Mouse (Mus musculus): Measurements from ENCODE around the gene Cadps2. TPM values are rescaled to one million over a fixed set of nuclear protein-coding genes. Genes with fewer than 3 reads are reported as not detected.

The Cadps2 gene
- total RNA-seq, 2 experiments from 2014 or later, result 82.4 to 91.4 TPM

DNA sequence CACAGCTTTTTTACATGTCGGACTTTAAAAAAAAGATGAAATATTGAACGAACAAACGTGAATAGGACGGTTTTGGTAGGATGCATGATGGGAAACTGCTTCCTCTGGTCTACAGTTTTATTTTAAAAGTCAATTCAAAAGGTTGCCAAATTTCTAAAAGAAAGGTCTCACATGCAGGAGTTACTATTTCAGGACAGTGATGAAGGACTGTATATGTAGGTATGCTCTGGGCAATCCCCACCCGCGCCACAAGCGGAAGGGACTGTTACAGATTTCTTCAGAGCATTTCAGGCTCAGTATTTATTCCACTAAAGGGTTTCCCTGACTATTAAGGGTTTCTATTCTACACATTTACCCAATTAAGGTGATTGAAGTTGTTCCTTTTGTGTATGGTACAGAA, 1.6 kb downstream of the Cadps2 start:
- H3K4me3 ChIP-seq, result peak overlapping the region; percentile 75
- TF ChIP-seq CTCF (IDR thresholded peaks at IDR 0.05), result no peak
- DNase-seq (ENCODE audit: extremely low spot score in 1 of 2, low spot score in 2 of 2), result no peak
- intact Hi-C loops (cut with DNase I), result loop anchor here (10.0 kb wide), 1 partner anchor 343 kb away; no protein-coding TSS in a partner anchor
- peak overlapping the region; percentile 78 for H3K27ac ChIP-seq

DNA sequence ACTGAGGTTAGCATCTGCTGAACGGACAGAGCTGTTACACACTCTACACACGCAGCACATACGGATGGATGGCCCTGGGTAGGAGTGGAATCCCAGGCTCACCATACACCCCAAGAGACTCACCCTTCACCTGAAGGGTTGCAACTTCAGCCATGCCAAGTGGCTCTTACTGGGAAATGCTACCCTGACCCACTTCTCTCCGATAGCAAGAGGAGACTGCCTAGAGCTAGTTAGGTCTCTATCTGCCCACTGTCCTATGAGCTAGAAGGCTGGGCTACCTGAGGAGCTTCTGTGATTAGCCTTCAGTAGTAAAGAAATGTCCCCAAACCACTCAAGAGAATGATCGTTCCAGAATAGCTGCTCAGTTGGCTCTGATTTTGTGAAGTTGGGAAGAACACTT, 2.1 kb downstream of the Cadps2 start:
- Histone ChIP-seq H3K27ac (peak overlapping the region; percentile 13; the same call in 1 of the 2 replicates), H3K4me3 (peak overlapping the region; percentile 75)
- TF ChIP-seq CTCF (IDR thresholded peaks at IDR 0.05), result no peak
- intact Hi-C loops (cut with DNase I), result loop anchor here (10.0 kb wide), 1 partner anchor 342 kb away; no protein-coding TSS in a partner anchor
- no peak for DNase-seq (ENCODE audit: extremely low spot score in 1 of 2, low spot score in 2 of 2)

DNA sequence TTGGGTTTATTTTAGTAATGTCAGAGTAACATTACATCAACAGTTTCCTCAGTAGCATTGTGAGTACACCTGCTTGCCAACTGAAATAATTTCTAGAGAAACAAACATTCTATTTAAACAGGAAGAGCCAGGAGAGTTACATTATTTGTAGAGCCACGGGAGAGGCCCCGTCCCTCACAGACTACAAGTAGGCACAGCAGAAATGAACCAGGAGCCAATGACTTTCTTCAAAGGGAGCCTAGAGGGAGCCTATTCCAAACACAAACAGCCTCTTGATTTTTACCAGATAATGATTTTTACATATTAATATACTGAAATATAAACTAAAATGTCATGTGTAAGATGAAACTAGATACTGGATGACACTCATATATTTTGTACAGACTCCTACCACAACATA, 2.5 kb downstream of the Cadps2 start:
- Histone ChIP-seq H3K4me3 (peak overlapping the region; percentile 75), H3K27ac (peak overlapping the region; percentile 13; the same call in 1 of the 2 replicates)
- DNase-seq (ENCODE audit: extremely low spot score in 1 of 2, low spot score in 2 of 2), result no peak
- no peak for TF ChIP-seq CTCF (IDR thresholded peaks at IDR 0.05)
- intact Hi-C loops (cut with DNase I), result loop anchor here (10.0 kb wide), 1 partner anchor 342 kb away; no protein-coding TSS in a partner anchor

DNA sequence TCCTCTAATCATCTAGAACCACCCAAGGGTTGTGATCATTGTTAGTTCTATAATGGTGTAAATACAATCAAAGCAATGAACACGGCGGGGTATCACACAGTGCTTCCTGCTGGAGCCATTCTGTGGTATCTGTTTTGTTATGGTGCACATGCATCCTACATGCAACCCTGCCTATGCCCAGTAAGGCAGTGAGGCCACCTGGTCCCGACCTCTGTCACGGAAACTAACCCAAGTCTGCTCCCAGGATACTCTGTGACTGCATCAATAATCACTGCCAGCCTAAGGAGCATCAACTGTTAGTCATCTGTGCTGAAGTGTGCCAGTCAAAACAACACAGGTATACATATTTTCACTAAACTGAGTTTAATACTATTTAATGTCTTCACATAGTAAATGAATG, 3.7 kb downstream of the Cadps2 start:
- intact Hi-C loops (cut with DNase I), result loop anchor here (10.0 kb wide), 1 partner anchor 341 kb away; no protein-coding TSS in a partner anchor
- no peak for TF ChIP-seq CTCF (IDR thresholded peaks at IDR 0.05)
- H3K27ac ChIP-seq, result no peak overlapping the region
- H3K4me3 ChIP-seq, result no peak overlapping the region; the same call in 1 of the 2 replicates
- DNase-seq (ENCODE audit: extremely low spot score in 1 of 2, low spot score in 2 of 2), result no peak

DNA sequence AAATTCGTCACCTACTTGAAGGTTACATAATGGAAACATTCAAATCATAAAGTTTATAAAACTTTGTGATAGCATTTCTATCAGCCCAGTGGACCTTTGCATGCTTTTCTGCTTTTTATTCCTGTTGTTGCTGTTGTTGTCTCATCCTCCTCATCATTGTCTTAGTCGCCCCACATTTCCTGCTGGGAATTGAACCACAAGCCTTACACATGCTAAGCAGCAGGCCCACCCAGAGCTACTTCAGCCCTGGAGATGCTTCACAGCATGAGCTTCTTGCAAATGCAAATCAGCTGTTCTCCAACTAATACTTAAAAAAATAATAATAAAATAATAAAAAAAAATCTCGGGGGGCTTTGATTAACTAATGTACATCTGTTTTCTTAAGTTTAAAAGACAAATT, 8.5 kb downstream of the Cadps2 start:
- no peak overlapping the region for H3K4me3 ChIP-seq
- intact Hi-C loops (cut with DNase I), result loop anchor here (10.0 kb wide), 1 partner anchor 336 kb away; no protein-coding TSS in a partner anchor
- H3K27ac ChIP-seq, result no peak overlapping the region
- TF ChIP-seq CTCF (IDR thresholded peaks at IDR 0.05), result no peak
- no peak for DNase-seq (ENCODE audit: extremely low spot score in 1 of 2, low spot score in 2 of 2)

DNA sequence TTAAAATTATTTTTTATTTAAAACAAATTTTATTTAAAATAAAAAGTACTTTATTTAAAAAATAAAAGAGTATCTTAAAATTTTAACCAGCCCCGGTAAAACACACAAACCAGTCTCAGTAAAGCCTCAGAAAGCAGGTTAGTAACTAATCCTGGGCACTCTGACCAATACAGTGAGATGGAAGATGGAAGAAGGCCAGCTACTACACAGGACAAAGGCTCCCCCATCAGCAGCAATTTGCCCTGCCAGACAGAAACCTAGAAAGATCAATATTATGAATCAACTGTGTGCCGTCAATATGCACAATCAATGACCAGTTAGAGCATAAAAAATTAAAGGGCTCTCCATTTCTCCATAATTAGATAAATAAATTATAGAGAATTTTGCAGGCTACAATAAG, 9.9 kb downstream of the Cadps2 start:
- DNase-seq (ENCODE audit: extremely low spot score in 1 of 2, low spot score in 2 of 2), result no peak
- no peak for TF ChIP-seq CTCF (IDR thresholded peaks at IDR 0.05)
- Histone ChIP-seq H3K4me3 (no peak overlapping the region), H3K27ac (no peak overlapping the region)
- intact Hi-C loops (cut with DNase I), result no loop called here

DNA sequence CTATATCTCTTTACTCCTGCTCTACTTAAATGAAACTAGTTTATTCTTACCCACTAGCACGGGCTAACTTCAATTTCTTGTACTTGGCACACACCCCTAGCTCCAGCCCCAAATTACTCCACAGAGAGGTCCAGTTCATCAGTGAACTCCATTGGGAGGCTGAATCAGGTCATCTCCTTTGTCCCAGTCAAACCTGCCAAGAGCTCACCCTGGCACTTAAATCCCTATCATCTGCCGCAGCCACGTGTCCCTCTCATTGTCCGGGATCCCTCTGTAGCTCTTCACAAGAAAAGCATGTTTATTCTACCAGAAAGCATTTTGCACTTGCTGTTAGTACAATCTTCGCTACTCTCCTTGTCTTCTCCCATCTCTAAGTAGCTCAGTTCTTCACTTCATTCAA, 17.4 kb downstream of the Cadps2 start:
- no peak for DNase-seq (ENCODE audit: extremely low spot score in 1 of 2, low spot score in 2 of 2)
- intact Hi-C loops (cut with DNase I), result no loop called here
- H3K27ac ChIP-seq, result no peak overlapping the region
- TF ChIP-seq CTCF (IDR thresholded peaks at IDR 0.05), result no peak
- no peak overlapping the region for H3K4me3 ChIP-seq

DNA sequence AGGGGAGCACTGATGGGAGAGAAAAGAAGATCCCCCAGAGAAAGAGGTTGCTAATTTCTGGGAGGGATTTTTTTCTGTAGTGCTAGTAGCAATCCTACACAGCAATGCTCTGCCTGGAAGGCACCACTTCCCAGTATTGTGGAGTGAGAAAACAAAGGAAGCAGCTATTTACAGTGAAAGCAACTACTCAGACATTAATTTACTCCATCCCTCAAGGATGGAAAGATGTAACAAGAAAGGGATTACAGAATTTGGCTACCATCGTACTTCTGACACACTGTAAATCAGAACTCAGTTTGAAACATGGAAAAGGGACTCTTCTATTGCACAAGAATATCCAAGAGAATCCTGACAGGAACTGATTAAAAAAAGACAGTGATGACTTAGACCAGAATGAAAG, 29.1 kb downstream of the Cadps2 start:
- DNase-seq (ENCODE audit: extremely low spot score in 1 of 2, low spot score in 2 of 2), result no peak
- Histone ChIP-seq H3K27ac (no peak overlapping the region), H3K4me3 (no peak overlapping the region)
- intact Hi-C loops (cut with DNase I), result no loop called here
- no peak for TF ChIP-seq CTCF (IDR thresholded peaks at IDR 0.05)

DNA sequence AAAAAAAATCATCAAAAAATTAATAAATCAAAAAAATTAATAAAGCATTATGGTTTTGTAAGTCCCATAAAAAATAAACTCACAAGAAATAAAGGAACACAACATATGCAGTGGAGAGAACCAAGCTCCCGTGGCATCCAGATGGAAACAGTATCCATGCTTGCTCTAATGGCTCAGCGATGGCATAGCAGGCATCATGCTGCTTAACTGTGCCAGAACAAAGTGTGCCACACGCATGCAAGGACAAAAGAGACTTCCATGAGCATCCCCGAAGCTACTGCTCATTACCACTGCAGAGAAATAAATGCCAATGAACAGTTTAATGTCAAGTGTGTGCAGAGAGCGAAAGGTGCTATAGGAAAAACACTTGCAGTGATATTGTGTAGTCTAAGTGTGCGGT, 29.9 kb downstream of the Cadps2 start:
- TF ChIP-seq CTCF (IDR thresholded peaks at IDR 0.05), result no peak
- H3K27ac ChIP-seq, result no peak overlapping the region
- H3K4me3 ChIP-seq, result no peak overlapping the region
- intact Hi-C loops (cut with DNase I), result no loop called here
- DNase-seq (ENCODE audit: extremely low spot score in 1 of 2, low spot score in 2 of 2), result no peak

DNA sequence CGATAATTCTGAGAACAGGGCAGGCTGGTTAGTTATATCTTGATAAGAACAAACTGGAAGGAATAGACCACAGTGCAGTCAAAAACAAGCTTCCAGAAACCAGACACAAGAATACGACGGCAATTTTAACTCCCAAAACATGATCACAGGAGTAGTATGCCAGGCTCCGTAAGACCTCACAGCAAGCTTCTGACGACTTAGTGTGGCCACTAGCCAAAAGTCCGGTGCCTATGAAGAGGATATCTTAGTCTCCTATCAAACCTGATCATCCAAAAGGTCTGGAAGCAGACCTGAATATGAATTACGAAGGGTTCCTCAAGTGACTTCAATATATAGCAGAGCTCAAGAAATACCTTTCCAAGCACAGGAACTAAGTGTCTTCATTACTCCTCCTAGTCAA, 33.9 kb downstream of the Cadps2 start:
- TF ChIP-seq CTCF (IDR thresholded peaks at IDR 0.05), result no peak
- no peak overlapping the region for H3K4me3 ChIP-seq
- no peak for DNase-seq (ENCODE audit: extremely low spot score in 1 of 2, low spot score in 2 of 2)
- H3K27ac ChIP-seq, result no peak overlapping the region
- intact Hi-C loops (cut with DNase I), result no loop called here

DNA sequence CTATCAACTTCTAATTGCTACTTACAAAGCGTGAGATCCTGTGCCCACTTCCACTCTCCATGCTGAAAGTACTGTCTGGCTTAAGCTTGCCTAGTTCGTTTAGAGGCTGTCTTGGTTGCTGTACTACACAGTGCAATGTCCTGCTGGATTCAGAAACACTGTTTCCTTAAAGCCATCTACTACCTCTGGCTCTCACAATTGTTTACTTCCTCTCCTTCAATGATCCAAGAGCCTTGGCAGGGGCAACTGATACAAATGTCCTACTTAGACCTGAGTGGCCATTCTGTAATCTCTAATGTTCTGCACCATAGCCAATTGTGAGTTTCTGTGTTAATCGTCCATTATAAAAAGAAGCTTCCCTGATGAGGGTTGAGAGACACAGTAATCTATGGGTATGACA, 47.4 kb downstream of the Cadps2 start:
- H3K27ac ChIP-seq, result no peak overlapping the region
- intact Hi-C loops (cut with DNase I), result no loop called here
- TF ChIP-seq CTCF (IDR thresholded peaks at IDR 0.05), result no peak
- DNase-seq (ENCODE audit: extremely low spot score in 1 of 2, low spot score in 2 of 2), result no peak
- no peak overlapping the region for H3K4me3 ChIP-seq

DNA sequence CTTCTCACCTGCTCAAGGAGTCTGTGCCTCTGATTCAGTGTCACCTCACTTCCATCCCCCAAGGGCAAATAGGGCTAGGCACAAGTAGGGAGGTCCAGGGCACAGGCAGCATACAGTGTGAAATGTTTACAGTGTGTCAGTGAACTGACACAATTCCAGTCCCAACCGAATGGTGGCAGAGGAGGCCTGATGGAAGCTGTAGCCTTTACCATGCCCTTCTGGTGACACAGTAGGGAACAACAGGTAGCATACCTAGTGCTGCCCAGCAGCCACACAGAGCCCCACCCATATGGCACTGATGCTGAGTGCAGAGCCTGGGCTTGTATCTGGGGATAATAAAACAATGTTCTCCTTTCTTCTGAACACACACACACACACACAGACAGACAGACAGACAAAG, 61.6 kb downstream of the Cadps2 start:
- Histone ChIP-seq H3K4me3 (no peak overlapping the region), H3K27ac (no peak overlapping the region)
- TF ChIP-seq CTCF (IDR thresholded peaks at IDR 0.05), result no peak; the same call in 1 of the 2 replicates
- intact Hi-C loops (cut with DNase I), result no loop called here
- DNase-seq (ENCODE audit: extremely low spot score in 1 of 2, low spot score in 2 of 2), result no peak

DNA sequence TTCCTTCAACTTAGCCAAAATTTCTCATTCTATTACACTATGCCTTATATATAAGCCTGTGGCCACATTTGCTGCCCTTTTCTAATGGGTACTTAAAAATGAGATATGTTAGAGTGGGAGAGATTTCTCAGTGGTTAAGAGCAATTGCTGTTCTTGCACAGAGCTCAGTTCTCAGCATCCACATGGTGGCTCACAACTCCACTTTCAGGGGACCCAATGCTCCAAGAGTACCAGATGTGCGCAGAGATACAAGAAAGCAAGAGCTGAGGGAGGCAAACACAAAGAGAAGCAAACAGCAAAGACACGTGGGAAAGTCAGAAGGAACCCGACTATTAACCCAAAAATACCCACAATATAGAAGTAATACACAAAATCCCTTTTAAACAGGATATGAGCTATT, 77.0 kb downstream of the Cadps2 start:
- no peak for DNase-seq (ENCODE audit: extremely low spot score in 1 of 2, low spot score in 2 of 2)
- intact Hi-C loops (cut with DNase I), result no loop called here
- TF ChIP-seq CTCF (IDR thresholded peaks at IDR 0.05), result peak; percentile 35
- Histone ChIP-seq H3K27ac (no peak overlapping the region), H3K4me3 (no peak overlapping the region)

Measured in left cerebral cortex, adult 2 months (tissue).